Mouse (Mus musculus) bone marrow macrophage, adult 2 months (primary cell): ENCODE measurements around the gene Vamp1.

Source experiments
- CTCF ChIP-seq: IDR thresholded peaks from 2 replicates; pipeline ENCODE4 v1.5.1; 2012; ENCODE audit warnings: low read depth, mild to moderate bottlenecking, low read length, moderate library complexity
- POLR2A ChIP-seq: IDR thresholded peaks from 2 replicates; pipeline ENCODE4 v1.6.1; 2012; ENCODE audit warnings: mild to moderate bottlenecking, low read depth, low read length, borderline replicate concordance

- TF ChIP-seq CTCF (no peak), POLR2A (no peak)
Observed at GRCm38 (mm10) chr6:125232516-125232915, 17.2 kb downstream of the Vamp1 start.
